Mouse (Mus musculus) gastrocnemius, postnatal 25 days (tissue): ENCODE data around the gene Ppfibp2. TPM values are rescaled to one million over a fixed set of nuclear protein-coding genes. Genes with fewer than 3 reads are reported as not detected.

Experiments used
- DNase-seq: peaks from one replicate; pipeline ENCODE4 v3.0.0; 2022
- long read RNA-seq, 2 experiments: library from polyadenylated mRNA; stranded (forward); transcript quantifications; one replicate each; pipeline ENCODE4 v2.0.0; 2021
- total RNA-seq, 2 experiments: library from RNA; stranded (reverse); gene quantifications; 1 replicate in 1 of 2; 2 replicates in 1 of 2; pipeline ENCODE4 v1.2.3; 2021

Gene Ppfibp2
- total RNA-seq = 10 to 100 TPM in 1 of 2 experiments, 1 to 10 TPM in 1; 8.0 to 15.2 TPM
- long read RNA-seq, experiment 1, partial matches to known transcripts = 11 of 14 reads
- long read RNA-seq, experiment 1, other reads (novel, unspliced or antisense) = 3 of 14 reads
- long read RNA-seq, experiment 2, partial matches to known transcripts = 6 of 13 reads
- long read RNA-seq, experiment 2, other reads (novel, unspliced or antisense) = 7 of 13 reads

DNA sequence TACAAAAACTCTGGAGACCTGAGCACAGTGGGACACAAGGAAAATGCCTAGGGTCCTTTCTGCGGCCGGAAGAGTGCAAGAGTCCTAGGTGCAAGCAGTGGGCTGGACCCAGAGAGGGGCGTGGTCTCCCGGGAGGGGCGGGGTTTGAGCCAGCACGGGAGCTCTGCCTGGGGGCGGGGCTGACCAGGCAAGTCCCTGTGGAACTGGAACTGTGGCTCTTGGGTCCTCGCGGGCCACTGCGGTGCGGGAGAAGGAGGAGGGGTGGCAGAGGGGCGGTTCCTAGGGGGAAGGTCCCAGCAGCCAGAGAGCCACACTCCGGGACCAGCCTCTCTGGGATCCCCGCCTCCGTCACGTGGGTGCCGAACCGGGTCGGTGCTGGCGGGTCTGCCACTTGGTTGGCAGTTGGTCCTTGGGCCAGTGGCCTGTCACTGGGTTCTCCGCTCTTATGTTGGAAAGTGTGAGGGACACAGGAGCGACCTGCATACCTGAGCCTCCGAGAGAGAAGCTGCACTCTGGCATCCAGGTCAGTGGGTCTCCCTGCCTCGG, at the start of gene Ppfibp2:
Ppfibp2 (plus strand) TSS at position 351 of the 546 bp plus-strand sequence.
- DNase-seq = peak; percentile 90

DNA sequence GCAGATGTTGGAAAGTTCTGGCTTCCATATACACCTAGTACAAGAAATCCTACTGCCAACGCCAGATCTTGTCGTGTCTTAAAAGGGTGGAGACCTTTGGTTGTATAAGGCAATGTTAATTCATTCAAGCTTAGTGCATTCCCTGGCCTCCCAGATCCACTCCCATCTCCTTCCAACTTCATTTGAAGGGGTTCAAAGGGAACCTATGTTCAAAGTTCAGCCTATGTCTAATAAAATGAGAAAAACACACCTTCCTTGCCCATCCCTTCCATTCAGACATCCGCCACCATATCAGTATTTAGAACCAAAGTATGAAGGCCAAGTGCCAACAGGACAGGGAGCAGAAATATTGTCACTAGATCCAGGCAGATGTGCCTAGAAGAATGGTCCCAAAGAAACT, 47.1 kb upstream of the Ppfibp2 start:
- DNase-seq = no peak

DNA sequence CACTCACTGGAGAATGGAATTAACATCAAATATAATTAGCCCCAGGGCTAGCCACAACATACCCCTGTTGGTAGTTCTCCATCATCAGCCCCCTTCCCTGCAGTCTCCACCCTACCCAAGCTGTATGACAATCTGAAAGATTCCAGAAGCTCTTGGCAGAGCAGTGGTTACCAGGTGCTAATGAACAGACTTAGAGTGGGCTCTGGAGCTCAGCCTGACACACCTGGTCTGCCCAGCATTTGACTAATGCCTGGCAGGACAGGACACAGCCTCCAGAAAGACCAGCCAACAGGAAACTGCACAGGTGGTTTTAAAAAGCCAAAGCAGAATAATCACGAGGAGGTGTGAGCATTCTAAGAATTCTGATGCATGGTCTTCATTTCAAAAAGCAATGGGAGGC, 41.5 kb upstream of the Ppfibp2 start:
- no peak for DNase-seq

DNA sequence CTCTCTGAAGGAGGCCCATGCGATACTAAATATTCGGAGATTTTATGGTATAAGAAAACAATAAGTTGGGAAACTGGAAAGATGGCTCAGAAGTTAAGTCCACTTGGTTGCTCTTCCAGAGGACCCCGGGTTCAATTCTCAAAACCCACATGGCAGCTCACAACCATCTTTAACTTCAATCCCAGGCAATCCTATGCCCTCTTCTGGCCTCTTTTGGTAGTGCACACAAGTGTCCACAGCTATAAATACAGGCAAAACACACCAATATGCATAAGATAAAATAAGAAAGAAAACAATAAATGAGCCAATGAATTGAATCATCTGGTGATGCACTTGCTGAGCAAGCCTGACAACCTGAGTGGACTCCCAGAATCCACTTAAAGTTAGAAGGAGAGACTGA, 39.1 kb upstream of the Ppfibp2 start:
- no peak for DNase-seq

DNA sequence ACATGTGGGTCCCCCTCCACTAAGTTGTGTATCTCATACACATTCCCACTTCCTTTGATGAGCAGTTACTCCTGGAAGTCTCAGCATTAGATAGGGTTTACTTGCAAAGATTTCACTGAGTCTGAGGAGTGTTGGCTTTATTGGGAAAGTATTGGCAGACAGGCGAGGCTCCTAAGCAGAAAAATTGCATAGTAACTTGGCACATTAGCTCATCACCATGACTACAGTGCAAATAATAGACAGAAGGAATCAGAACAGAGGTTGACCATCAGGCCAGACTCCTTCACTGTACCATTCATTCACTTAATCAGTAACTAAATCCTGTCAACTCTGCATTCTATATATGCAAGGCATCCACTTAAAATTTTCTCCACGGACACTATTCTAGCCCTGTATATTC, 34.3 kb upstream of the Ppfibp2 start:
- no peak for DNase-seq

DNA sequence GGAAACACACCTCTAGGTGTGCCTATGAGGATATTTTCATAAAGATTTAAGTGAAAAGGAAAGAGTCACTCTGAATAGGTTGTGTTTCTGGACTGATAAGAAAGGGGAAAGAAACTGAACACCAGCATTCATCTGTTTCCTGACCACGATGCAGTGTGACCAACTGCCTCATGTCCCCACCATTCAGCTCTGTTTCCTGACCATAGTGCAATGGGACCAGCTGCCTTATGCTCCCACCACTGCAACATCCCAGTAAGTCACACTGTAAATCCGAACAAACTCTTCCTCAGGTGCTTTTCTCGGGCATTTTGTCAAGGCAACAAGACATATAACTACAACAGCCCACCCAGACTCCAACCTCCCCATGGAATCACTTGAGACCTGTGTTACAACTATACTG, 33.4 kb upstream of the Ppfibp2 start:
- DNase-seq = no peak

DNA sequence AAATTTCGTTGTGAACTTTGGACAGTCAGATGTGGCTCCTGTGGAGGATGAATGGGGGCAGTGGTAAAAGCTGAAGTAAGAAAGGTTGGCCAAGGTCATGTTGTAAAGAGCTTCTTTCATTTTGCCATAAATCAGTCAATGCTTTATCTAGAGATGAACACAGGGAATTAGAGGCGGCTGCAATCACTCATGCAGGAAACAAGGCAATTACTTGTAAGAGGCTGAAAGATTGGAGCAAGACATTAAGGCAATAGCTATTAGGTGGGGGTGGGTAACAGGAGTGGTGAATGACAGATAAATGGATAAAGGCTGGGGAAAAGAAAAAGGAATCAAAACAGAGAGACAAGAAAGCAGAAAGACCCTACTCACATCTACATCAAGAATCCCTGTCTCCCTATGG, 31.3 kb upstream of the Ppfibp2 start:
- DNase-seq = no peak

DNA sequence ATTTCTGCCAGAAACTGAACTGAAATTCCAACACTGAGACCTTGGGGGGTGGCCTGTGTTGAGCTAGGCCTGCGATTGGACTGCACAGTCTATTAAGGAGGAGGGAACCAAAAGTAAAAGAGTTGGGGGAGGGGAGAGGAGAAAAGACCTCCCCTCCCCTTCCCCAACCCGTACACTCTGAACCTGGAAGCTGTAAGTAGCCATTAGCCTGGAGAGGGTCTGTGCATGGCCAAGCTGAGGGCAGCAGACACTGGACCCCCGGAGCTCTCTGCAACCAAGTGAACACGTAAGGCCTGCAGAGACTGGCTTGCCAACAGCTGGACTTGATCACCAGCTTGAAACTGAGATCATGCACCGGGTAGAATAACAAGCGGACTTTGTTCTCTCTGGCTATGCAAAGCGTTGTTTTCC, 27.7 kb upstream of the Ppfibp2 start, which contains the start of gene Olfml1:
Olfml1 (plus strand) TSS at position 186 of the 411 bp plus-strand sequence.
- peak; percentile 42 for DNase-seq

DNA sequence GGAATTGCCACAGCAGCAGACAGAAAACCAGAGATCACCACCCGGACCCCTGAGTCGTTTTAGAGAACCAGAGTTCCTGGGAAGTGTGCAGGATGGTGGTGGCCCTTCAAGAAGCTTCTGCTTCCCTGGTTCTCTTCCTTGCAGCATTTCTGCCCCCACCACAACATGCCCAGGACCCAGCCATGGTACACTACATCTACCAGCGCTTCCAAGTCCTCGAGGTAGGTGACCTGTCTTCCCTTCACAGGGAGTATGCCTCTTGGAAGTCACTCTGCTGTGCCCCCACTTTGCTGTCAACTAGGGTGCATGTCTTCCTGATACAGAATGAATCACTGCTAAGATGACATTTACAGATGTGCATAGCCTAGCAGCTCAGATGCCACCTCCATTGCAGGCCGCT, 27.3 kb upstream of the Ppfibp2 start:
- no peak for DNase-seq

DNA sequence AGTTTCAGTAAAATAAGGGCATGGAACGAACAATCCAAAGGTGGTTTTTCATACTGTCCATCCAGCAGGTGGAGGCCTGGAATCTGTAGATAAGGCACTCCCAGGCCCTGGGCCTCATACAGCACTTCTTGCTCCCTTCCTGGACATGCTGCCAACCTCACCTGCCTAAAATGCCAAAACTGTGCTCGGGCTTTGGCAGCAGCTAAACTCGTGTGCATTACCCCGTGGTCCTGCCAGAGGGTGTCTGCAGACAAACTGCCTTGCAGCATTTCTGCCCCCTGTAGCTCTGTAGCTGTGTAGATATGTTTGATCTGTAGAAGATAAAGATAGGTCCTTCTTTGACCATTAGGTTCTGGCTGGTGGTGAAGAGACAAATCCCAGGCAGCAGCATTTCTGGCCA, 26.0 kb upstream of the Ppfibp2 start:
- DNase-seq = no peak

DNA sequence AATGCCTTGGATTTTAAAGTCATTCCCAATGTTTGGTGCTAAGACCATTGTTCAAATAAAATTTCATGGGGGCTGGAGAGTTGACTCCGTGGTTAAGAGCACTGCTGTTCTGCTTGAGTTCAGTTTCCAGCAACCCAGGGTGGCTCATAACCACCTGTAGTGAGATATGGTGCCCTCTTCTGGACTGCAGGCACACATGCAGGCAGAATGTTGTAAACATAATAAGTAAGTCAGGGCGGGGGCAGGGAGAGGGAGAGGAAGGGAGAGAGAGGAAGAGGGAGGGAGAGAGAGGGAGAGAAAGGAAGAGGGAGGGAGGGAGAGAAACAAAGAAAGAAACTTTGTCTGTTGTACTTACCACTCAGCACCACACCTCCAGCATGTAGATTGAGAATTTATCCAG, 21.2 kb upstream of the Ppfibp2 start:
- DNase-seq = no peak

DNA sequence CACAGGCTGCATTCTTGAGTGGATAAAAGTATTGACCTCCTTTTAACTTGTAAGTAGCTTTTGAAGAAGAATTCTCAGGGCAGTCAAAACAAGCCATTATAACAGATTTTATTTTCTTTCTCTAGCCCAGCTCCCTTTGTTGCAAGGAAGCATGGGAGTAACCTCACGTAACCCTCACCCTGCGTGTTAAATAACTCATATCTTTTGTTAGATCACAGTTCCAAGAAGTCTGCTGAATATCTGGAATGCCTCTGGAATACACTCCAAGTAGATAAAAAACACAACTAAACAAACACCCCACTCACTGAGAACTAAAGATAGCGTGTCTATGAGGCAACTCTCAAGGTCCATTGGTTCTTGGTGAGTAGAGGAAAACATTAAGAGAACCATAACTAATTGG, 20.7 kb upstream of the Ppfibp2 start:
- DNase-seq = no peak

DNA sequence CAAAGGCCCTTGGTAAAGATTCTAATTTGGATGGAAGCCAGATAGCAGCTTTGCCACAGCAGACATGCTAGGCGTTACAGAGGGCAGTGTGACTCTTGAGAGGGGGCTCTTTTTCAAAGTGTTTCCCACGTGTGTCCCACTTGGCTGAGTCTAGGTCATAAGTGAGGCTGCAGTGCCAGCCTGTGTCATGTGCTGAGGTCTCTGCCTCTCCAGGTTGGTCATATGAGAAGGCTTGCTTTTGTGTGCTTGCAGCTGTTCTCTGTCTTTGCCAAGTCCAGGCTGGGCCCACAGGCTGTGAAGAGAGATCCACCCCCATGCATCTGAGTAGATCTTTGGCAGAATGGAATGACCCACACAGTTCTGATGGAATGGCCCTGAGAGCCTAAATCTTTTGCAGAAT, 2.4 kb upstream of the Ppfibp2 start:
- DNase-seq = peak; percentile 59

DNA sequence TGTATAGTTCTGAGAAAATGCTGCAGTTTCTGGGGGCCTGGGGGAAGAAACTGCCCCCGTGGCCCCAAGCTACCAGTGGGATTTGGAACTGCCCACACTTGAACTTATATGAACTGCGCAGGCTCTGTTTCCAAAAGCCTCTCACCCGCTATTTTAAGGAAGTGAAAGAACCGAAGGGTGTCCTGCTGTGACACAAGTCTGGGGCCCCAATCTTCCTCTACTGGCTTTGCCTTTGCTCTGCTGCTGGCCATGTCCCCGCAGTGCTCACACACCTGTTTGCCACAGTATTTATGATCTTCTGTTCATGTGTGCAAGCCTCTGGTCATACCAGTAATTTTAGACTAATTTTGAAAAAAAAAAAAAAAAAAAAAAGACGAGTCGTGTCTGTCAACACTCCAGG, 1.1 kb upstream of the Ppfibp2 start:
- DNase-seq = no peak

DNA sequence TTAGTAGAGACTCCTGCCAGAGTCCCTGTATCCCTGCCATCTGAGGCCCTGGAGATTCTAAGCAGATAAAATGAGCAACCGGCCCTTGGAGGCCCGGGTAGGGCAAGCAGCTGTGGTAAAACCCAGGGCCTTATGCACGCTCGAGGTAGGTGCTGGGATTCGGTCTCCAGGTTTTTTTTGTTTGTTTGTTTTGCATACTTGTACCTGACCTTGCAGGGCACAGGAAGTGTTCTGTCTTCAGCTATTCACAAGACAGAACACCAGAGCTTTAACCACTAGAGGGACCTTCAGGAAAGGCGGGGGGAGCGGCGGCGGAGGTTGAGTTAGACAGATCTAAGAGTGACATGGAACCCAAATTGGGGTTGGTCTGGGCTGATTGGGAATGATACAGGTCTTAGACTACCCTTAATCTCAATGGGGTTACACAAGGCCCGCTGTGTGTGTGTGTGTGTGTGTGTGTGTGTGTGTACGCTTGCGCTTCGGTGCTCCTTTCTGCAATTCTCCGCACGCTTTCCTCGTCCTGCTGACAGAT, 616 bp upstream of the Ppfibp2 start:
- DNase-seq = peak; percentile 35

DNA sequence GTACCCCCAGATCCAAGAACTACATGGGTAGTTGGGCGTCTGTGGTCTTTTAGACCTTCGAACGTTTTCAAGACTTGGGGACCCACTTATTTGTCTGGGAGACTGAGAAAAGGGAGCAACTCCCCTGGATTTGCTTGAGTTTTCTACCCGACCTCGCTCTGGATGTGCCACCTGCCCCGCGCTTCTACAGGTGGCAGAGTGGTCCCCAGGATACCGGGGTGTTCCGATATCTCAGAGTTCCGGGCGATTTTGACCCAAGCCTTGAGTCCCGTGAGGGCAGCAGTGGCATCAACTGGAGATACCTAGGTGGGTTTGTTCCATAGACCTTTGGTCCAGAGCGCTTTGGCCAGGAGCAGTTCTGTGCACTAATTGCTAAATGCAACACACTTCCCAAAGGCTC, 419 bp downstream of the Ppfibp2 start:
- no peak for DNase-seq

DNA sequence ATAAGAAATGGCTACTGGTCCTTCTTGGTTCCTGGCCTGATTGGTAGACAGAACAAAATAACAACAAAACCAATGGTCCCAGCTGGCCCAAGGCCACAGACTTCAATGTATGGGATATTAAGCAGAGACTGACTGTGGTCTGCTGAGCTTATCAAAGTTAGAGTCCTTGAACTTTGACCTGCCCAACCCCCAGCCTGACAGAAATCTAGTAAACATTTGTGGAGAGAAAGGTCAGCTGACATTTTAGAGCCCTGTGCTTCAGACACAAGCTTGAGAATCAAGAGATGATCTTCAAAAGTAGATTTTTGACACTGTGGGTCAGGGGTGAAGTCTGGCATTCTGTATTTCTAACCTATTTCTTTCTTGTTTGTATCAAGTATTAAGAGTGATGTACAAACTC, 1.7 kb downstream of the Ppfibp2 start:
- DNase-seq = no peak

DNA sequence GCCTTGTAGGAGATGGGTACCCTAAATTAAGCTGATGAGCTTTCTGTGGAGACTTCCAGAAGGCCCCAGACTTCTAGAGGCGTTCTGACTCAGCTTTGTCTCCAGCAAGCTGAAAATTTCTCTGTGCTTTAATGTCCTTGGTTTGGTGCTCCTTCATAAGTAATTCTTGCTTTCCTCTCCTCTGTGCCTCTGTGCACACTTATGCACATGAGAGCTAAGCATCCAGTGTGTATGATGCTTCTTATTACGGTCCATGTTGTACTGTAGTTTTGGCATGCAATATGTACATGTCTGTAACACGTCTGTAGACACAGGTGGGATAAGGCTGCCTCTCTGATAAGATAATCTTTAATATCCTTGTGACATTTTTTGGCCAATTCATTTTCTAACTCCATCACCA, 2.9 kb downstream of the Ppfibp2 start:
- DNase-seq = no peak

DNA sequence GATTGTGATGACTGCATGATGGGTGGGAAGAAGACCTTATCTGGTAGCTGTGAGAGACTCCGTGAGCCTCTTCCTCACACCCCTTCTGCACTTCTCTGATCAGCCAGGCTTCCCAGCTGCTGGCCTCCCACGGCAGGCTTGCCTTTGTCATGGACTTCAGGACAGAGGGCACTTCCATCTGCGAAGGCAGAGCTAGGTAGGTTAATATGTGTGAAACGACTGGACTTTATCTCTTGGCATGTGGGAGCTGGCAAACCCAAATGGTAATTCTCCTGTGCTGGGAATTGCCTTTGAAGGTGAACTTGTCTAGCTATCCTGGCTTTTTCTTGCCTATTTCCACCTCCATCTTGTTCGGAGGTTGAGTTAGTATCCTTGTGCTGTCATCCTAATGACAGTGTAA, 5.6 kb downstream of the Ppfibp2 start:
- DNase-seq = no peak

DNA sequence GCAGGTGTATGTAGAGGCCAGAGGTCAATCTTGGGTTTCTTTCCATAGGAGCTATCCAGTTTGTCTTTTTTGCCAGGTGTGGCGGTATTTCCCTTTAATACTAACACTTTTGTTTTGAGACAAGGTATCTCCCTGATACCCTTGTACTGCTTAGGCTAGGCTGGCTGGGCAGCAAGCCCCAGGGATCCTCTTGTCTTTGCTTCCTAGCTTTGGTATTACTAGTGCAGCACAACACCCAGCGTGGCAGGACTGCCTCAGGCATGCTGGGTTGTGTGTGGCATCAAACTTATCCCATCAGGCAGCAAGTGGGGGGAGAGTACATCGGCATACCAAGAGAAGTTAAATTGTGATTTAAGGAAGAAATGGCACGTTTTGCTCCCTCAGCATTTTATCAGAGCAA, 7.5 kb downstream of the Ppfibp2 start:
- no peak for DNase-seq

DNA sequence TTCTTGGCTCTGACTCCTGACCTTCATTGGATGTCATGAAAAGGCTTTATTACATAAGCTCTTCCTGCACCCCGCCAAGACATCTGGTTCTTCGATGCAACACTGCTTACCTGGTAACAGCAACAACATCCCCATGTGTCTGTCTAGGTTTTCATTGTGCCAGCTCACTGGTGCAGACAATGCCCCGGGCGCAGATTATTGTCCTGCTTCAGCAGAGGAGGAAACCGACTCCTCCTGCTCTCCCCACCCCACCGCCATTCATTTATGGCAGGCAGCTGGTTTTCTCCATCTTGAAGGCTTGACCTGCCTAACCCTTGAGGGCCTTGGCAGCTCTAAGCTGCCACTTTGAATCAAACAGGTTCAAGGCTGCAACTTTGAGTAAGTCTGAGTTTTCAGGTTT, 7.9 kb downstream of the Ppfibp2 start:
- no peak for DNase-seq

DNA sequence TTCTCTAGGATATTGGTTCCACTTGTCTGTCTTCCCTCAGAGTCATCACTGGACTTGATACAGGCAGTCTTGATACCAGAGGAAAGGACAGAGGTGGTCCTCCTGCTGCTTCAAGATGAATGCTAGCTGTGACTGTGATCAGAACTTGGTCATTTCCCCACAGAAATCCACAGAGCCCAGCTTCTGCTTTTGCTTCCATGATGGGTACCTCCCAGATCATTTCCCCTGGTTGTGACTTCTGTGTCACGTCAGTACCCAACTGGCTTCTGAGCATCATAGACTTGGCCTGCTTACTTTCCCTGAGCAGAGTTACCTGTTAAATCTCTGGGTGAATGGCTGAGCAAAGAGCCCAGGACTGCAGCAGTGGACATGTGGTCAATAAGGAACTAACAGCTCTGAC, 12.8 kb downstream of the Ppfibp2 start:
- DNase-seq = no peak

DNA sequence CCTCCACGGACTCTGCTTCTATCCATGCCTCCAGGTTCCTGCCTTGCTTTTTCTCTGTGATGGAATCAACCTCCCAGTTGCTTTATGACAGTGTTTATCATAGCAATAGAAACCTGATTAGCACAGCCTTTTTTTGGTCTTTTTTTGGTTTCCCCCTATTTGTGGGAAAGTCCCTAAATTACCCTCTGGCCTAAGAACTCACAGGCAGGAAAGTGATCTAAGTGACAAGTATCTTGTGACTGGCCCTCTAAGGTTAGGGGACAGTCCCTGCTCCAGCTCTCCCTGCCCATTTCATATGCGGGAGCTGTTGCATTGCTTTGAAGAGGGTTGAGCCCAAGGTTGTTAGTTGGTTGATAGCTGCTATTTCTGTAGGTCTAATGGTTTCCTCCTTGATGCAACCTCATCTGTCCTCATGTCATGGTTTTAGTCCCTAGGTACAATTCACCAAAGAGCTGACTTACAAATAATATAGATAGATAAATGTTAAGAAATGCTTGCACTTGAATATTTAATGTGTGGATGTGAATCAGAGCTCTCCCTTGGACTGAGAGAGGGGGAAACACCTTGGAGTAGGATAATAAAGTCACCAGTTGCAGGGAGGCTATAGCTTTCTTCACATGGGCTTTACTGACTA, 14.7 kb downstream of the Ppfibp2 start:
- DNase-seq = no peak

DNA sequence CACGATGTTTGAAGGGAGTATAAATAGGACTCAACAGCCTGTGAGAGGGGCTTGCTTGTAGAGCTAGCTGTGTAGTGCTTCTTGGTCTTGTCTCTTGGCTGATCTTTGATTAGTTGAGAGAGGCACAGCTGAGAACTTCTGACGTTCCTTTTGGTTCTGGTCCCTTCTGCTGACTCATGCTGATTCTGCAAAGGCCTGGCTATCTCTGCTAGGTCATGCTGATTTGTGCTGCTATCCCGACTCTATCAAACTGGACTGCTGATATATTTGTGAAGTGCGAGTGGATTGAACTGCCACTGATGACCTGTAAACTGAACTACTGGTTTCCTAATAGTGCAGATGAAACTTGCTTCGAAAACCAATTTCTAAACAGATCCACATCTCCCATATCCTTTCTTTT, 15.9 kb downstream of the Ppfibp2 start:
- no peak for DNase-seq
